Mouse (Mus musculus): ENCODE measurements around the gene March2. TPM values are rescaled to one million over a fixed set of nuclear protein-coding genes. Genes with fewer than 3 reads are reported as not detected.
A peak's percentile ranks its signal among the peaks of the same experiment; 100 is the strongest.
"Not testable (repeated sequence)": the region's sequence is repeated elsewhere in the genome, so short reads cannot be mapped to it uniquely, and the experiment has no call there.

The March2 gene
- polyA plus RNA-seq, 1 experiment from 2014 or later, result 32.5 TPM

DNA sequence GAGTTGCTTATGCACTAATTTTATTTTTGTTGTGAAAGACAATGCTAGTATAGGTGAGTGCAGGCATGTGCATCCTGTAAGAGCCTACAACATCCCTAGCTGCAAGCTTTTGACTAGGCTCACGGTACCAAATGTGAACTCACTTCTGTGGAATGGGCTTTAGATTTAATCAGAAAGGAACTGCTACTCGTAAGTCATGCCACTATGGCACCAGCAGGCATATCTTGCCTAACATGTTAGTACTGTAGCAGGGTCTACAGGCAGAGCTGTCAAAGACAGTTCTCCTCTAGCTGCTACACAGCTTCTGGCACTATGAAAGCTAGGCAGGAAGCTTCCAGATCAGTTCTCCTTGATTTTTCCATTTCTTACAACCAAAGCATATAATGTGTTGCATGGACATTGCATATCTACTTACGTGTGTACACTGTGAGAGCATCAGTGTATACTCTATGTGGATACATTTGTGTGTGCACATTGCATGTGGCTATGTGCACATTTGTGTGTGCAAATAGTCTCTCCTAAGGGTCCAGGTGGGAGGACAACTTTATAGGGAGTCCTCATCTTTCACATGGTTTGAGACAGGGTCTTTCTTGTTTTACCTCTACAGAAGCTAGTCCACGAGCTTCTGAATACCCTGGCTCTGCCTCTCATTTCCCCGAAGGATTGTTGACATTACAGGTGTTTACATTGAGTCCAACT, 26.4 kb upstream of the March2 start:
- peaks cover 50% of the 10 kb centered on the region for H3K36me3 ChIP-seq
- 93% methylated on average over 5 of the region's 5 CpGs for WGBS
- no peaks in the 10 kb centered on the region for H3K9me3 ChIP-seq (replicated peaks)
- H3K27me3 ChIP-seq (ENCODE audit: low read depth, poor library complexity, severe bottlenecking), result no peaks in the 10 kb centered on the region
- H3K4me3 ChIP-seq, result no peak overlapping the region
- DNase-seq (ENCODE audit: low spot score), result no peak
- peaks cover 5% of the 10 kb centered on the region; the same call in 1 of the 2 replicates for H3K4me1 ChIP-seq
- H3K27ac ChIP-seq, result no peak overlapping the region

DNA sequence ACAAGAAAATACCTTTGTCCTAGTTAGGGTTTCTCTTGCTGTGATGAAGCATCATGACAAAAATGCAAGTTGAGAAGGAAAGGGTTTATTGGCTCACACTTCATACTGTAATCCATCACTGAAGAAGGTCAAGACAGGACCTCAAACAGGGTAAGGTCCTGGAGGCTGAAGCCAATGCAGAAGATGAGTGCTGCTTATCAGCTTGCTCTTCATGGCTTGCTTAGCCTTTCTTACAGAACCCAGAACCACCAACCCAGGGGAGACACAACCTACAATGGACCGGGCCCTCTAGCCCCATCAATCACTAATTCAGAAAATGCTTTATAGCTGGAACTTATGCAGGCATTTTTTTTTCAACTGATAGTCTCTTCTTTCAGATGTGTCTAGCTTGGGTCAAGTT, 23.9 kb upstream of the March2 start:
- Histone ChIP-seq H3K27me3 (ENCODE audit: low read depth, poor library complexity, severe bottlenecking) (no peaks in the 10 kb centered on the region), H3K36me3 (peaks cover 25% of the 10 kb centered on the region), H3K9me3 (replicated peaks) (no peaks in the 10 kb centered on the region), H3K4me3 (no peak overlapping the region), H3K27ac (no peak overlapping the region), H3K4me1 (peaks cover 5% of the 10 kb centered on the region; the same call in 1 of the 2 replicates)
- DNase-seq (ENCODE audit: low spot score), result peak; percentile 22
- 87% methylated on average over 1 of the region's 1 CpGs for WGBS

DNA sequence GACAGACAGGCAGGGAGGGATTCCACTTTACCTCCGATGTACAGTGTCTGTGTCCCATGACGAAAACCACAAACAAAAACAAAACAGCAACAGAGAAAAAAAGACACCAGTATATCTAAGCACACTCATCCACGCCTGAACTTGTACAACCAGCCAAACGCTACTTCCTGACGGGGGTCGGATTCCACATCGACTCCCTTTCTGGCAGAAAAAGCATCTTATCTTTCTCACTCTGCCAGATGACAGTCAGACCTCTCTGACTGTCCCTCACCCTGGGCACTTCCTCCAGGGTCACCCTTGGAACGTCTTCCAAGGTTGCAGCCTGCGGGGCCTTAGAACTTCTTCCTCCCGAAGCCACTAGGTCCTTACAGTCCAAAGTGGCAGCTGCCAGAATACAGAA, 15.1 kb upstream of the March2 start:
- not testable (repeated sequence) for DNase-seq (ENCODE audit: low spot score); H3K27ac ChIP-seq; H3K9me3 ChIP-seq (replicated peaks); H3K4me3 ChIP-seq; H3K4me1 ChIP-seq; H3K27me3 ChIP-seq (ENCODE audit: low read depth, poor library complexity, severe bottlenecking); H3K36me3 ChIP-seq
- 88% methylated on average over 10 of the region's 10 CpGs for WGBS

DNA sequence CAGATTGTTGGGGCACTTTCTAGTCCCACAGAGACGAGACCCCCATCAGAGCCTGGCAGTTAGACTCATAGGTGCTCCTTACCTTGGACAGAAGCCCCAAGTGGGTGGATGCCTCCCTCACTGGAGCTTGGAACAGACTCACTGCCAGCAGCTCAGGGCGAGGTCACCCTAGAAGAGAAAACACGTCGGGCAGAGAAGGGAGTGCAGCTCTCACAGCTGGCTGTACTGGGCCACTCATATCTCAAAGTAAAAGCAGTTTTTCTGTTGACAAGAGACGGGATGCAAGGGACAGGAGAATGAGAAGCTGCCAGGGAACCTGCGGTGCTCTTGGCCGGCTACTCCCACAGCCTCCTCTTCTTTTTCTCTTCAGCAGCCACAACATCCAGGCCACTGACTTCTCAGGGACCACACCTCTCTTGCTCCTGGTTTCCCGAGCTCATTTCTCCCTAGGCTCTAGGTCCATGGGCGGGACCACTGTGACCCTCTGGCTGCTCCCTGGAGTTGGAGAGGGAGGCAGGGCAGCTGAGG, 14.2 kb upstream of the March2 start:
- H3K4me3 ChIP-seq; H3K27me3 ChIP-seq (ENCODE audit: low read depth, poor library complexity, severe bottlenecking); H3K9me3 ChIP-seq (replicated peaks); H3K4me1 ChIP-seq; H3K27ac ChIP-seq; H3K36me3 ChIP-seq; DNase-seq (ENCODE audit: low spot score): not testable (repeated sequence)
- WGBS, result 82% methylated on average over 9 of the region's 9 CpGs

DNA sequence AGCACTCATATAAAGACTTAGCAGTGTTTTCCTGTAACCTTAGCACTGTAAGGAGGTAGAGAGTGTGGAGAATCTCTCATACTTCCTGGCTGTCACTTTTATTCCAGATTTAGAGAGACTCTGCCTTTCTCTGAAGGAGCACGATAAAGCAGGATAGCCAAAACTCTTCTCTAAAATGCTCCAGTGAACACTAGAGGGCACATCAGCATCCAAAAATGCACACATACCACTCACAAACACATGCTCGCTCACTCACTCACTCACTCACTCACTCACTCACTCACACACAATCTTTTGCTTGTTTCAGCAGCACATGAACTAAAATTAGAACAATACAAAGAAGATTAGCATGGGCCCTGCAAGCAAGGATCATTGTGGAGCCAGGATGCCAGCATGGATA, 10.7 kb upstream of the March2 start:
- Histone ChIP-seq H3K36me3 (no peaks in the 10 kb centered on the region), H3K27ac (no peak overlapping the region), H3K4me1 (no peaks in the 10 kb centered on the region), H3K27me3 (ENCODE audit: low read depth, poor library complexity, severe bottlenecking) (no peaks in the 10 kb centered on the region), H3K4me3 (no peak overlapping the region), H3K9me3 (replicated peaks) (0 out of 2 replicates have a peak, but pooled peaks cover 2% of the 10 kb centered on the region)
- no peak for DNase-seq (ENCODE audit: low spot score)
- WGBS, result 74% methylated on average over 2 of the region's 2 CpGs

DNA sequence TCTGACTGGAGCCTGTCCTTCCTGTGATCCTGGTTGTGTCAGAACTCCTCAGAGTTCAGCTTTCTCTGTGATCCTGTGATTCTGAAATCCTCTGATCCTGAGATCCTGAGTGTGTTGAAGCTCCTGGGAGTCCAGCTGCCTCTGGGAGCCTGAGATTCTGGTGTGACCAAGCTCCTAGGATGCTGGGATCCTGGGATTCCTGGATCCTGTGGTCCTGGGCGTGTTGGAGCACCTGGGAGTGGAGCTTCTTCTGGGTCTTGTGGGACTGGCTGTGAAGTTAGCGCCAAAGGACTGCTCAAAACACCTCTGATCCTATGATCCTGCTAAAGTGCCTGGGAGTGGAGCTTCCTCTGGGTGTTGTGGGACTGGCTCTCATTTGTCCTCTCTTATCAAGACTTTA, 9.9 kb upstream of the March2 start:
- H3K4me3 ChIP-seq, result no peak overlapping the region
- no peak for DNase-seq (ENCODE audit: low spot score)
- 0 out of 2 replicates have a peak, but pooled peaks cover 2% of the 10 kb centered on the region for H3K9me3 ChIP-seq (replicated peaks)
- no peak overlapping the region for H3K27ac ChIP-seq
- 75% methylated on average over 2 of the region's 2 CpGs for WGBS
- no peaks in the 10 kb centered on the region for H3K4me1 ChIP-seq
- no peaks in the 10 kb centered on the region for H3K27me3 ChIP-seq (ENCODE audit: low read depth, poor library complexity, severe bottlenecking)
- H3K36me3 ChIP-seq, result no peaks in the 10 kb centered on the region

DNA sequence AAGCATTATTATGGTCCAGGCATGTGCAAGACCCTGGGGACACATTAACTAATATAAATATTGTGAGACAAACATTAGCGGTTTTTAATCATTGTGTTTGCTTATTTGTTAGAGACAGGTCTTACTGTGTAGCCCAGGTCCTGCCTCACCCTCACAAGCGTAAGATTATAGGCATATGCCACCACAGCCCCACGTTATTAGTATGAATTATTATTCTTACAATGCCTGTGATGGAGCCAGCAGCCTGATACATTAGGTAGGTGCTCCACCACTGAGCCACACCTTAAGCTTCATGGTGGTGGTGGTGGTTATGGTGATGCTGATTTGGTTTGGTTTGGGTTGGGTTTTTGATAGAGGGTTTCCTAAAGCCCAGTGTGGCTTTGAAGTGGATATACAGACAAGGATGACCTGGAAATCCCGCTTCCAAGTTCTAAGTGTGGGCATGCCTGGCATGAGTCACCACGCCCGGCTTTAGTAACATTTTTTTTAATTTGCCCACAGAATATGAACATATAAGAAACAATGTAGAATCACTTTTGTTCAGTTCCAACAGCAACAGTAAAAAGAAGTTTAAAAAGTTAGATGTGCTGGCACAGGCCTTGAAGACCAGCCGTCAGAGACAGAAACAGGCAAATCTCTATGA, 1.4 kb upstream of the March2 start:
- H3K4me3 ChIP-seq, result no peak overlapping the region
- peaks cover 5% of the 10 kb centered on the region; the same call in 1 of the 2 replicates for H3K4me1 ChIP-seq
- H3K27ac ChIP-seq, result no peak overlapping the region
- DNase-seq (ENCODE audit: low spot score), result no peak
- WGBS, result 93% methylated on average over 7 of the region's 7 CpGs
- no peaks in the 10 kb centered on the region for H3K36me3 ChIP-seq
- no peaks in the 10 kb centered on the region for H3K9me3 ChIP-seq (replicated peaks)
- H3K27me3 ChIP-seq (ENCODE audit: low read depth, poor library complexity, severe bottlenecking), result no peaks in the 10 kb centered on the region

DNA sequence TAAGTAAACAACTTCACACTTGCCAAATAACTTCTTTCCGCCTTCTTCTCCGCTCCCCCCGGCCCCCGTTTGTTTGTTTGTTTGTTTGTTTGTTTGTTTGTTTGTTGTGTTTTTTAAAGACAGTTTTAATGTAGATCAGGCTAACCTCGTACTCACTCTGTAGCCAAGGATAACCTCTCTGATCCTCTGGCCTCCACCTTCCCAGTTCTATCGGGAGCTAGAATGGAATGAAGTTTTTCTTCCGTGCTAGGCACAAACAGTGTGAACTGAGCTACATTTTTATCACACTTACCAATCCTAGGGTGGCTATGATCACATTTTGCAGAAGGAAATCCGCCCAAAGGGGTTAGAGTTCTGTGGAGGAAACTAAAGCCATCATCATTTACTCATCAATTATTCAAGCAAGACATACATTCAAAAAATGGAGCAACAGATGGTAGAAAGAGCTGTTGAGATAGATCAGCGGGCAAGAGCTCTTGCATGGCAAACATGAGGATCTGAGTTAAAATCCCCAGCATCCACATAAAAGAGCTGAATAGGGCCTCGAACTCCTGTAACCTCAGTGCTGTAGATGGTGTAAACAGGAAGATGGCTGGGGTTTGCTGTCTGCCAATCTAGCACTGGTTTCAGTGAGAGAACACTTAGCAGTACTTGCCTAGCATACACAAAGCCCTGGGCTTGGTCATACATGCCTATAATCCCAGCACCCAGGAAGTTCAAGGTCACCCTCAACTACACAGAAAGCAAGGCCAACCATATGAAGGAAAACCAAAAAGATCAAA, 665 bp upstream of the March2 start:
- 51% methylated on average over 10 of the region's 10 CpGs for WGBS
- DNase-seq (ENCODE audit: low spot score), result no peak
- Histone ChIP-seq H3K27me3 (ENCODE audit: low read depth, poor library complexity, severe bottlenecking) (no peaks in the 10 kb centered on the region), H3K4me1 (peaks cover 5% of the 10 kb centered on the region; the same call in 1 of the 2 replicates), H3K9me3 (replicated peaks) (no peaks in the 10 kb centered on the region), H3K4me3 (peak overlapping the region; percentile 79), H3K27ac (peak overlapping the region; percentile 84), H3K36me3 (no peaks in the 10 kb centered on the region)

DNA sequence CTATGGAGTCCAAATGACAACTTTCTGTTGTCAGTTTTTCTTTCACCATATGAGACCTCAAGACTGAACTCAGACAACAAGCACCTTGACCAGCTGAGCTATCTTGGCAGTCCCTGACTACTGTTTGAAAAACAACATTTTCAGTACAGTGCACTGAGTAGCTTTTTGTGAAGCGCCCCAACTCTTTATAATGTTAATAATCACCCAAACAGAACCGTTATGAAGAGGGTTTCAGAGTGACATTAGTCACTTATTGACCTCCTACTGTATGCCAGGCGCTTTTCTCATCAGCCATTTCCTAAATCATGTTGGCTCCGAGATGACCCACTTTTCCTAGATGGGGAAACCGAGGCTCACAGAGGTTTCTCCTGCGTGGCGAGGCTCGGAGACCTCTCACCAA, 488 bp downstream of the March2 start:
- peak overlapping the region; percentile 79 for H3K4me3 ChIP-seq
- peaks cover 5% of the 10 kb centered on the region; the same call in 1 of the 2 replicates for H3K4me1 ChIP-seq
- no peaks in the 10 kb centered on the region for H3K36me3 ChIP-seq
- no peaks in the 10 kb centered on the region for H3K27me3 ChIP-seq (ENCODE audit: low read depth, poor library complexity, severe bottlenecking)
- H3K27ac ChIP-seq, result peak overlapping the region; percentile 84
- H3K9me3 ChIP-seq (replicated peaks), result no peaks in the 10 kb centered on the region
- WGBS, result 11% methylated on average over 8 of the region's 8 CpGs
- DNase-seq (ENCODE audit: low spot score), result no peak

DNA sequence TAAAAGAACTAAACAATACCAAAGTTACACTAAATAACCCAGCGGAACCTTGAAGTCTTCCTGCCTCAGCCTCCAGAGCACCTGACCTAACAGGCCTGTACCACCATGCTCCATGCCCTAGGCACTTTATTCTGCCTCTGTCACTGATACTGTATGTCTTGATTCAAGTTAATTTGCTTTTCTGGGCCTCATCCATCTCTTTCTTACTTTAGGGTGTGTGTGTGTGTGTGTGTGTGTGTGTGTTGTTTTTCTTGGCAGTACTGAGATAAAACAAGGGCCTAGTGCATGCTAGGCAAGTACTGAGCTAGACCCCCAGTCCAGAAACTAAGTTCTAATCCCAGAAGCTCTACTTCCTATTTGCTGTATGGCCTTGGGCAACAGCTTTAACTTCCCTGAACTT, 1.2 kb downstream of the March2 start:
- no peaks in the 10 kb centered on the region for H3K36me3 ChIP-seq
- no peaks in the 10 kb centered on the region for H3K9me3 ChIP-seq (replicated peaks)
- 0 out of 2 replicates have a peak overlapping the region, but pooled peaks have one; percentile 79 for H3K4me3 ChIP-seq
- 91% methylated on average over 1 of the region's 1 CpGs for WGBS
- H3K27me3 ChIP-seq (ENCODE audit: low read depth, poor library complexity, severe bottlenecking), result no peaks in the 10 kb centered on the region
- H3K4me1 ChIP-seq, result peaks cover 5% of the 10 kb centered on the region; the same call in 1 of the 2 replicates
- no peak overlapping the region for H3K27ac ChIP-seq
- DNase-seq (ENCODE audit: low spot score), result no peak

DNA sequence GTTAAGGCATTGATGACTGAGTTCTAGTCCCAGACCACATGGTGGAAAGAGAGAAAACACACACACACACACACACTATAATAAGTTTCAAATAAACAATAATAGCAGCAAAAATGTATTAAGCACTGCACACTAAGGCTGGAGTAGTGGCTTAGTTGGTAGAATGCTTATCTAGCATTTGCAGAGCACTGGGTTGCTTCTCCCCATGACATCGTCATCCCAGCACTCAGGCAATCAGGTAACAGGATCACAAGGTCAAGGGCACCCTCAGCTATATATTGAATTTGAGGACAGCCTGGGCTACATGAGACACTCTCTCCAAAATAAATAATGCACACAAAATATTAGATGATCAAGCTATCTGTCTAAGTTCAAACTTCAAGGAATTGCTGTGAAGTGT, 3.7 kb downstream of the March2 start:
- no peaks in the 10 kb centered on the region for H3K27me3 ChIP-seq (ENCODE audit: low read depth, poor library complexity, severe bottlenecking)
- 84% methylated on average over 1 of the region's 1 CpGs for WGBS
- H3K4me3 ChIP-seq, result no peak overlapping the region
- H3K27ac ChIP-seq, result no peak overlapping the region
- 0 out of 2 replicates have a peak, but pooled peaks cover 4% of the 10 kb centered on the region for H3K36me3 ChIP-seq
- DNase-seq (ENCODE audit: low spot score), result no peak
- H3K4me1 ChIP-seq, result peaks cover 5% of the 10 kb centered on the region; the same call in 1 of the 2 replicates
- no peaks in the 10 kb centered on the region for H3K9me3 ChIP-seq (replicated peaks)

DNA sequence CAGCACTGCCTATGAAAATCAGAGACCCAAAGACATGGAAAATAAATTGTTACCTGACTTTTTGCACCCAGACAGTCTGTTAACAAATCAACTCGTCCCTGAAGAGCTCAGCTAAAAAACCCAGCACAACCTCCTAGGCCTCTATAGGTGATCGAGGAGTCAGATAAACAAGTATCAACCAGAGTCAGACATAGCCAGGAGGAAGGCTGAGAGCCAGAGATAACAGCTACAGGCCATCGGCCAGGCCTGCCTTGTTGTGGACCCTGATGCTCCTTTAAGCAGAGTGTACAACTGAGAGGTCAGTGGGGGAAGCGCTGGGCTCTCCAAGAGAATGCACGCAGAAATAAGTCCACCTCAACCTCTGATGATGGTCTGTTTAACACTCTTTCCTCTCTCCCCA, 5.2 kb downstream of the March2 start:
- WGBS, result 77% methylated on average over 5 of the region's 5 CpGs
- Histone ChIP-seq H3K4me3 (no peak overlapping the region), H3K27ac (no peak overlapping the region), H3K4me1 (peaks cover 5% of the 10 kb centered on the region; the same call in 1 of the 2 replicates), H3K36me3 (peaks cover 13% of the 10 kb centered on the region), H3K9me3 (replicated peaks) (no peaks in the 10 kb centered on the region), H3K27me3 (ENCODE audit: low read depth, poor library complexity, severe bottlenecking) (no peaks in the 10 kb centered on the region)
- DNase-seq (ENCODE audit: low spot score), result no peak

DNA sequence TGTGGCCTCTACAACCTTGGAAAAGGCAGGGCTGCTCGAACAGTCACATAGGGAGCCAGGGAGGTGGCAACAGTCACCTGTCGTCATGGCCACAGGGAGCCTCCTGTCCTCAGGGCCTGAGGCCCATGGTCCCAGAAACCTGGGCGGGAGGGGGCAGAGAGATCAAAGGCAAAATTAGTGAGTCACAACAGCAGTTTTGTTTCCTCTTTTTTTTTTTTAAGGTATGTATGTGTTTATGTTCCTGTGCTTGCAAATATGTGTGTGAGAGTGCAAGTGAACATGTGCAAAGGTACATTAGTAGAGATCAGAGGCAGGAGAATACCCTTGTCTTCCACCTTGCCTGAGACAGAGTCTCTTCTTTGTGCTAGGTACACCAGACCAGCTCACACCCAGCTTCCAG, 8.6 kb downstream of the March2 start:
- H3K27ac ChIP-seq, result no peak overlapping the region
- no peak overlapping the region for H3K4me3 ChIP-seq
- 76% methylated on average over 3 of the region's 3 CpGs for WGBS
- peaks cover 21% of the 10 kb centered on the region for H3K36me3 ChIP-seq
- H3K9me3 ChIP-seq (replicated peaks), result no peaks in the 10 kb centered on the region
- no peaks in the 10 kb centered on the region for H3K4me1 ChIP-seq
- DNase-seq (ENCODE audit: low spot score), result no peak
- H3K27me3 ChIP-seq (ENCODE audit: low read depth, poor library complexity, severe bottlenecking), result no peaks in the 10 kb centered on the region

Measured in limb, embryonic 10.5 days (tissue).